Mouse (Mus musculus) embryonic stem cell, embryonic (primary cell): ENCODE measurements at regions not wholly inside any gene's neighbourhood (a gene's known extent, or its start where the extent isn't known, plus 50 kb on each side); places are given as distances from the start of the nearest gene placed in this dataset.

ENCODE experiments used
- CTCF ChIA-PET, 4 experiments: fragments of 300-600 bp in 2 of 4; fragments of 350-600 bp in 2 of 4; sonication (Branson Sonifier 250); formaldehyde crosslinking; loops; one replicate each; lab custom pipeline; 2022; ENCODE audit warnings: inconsistent platforms in 2 of 4; lab: Charles Lee
- POLR2A ChIA-PET, 4 experiments: fragments of 300-600 bp in 2 of 4; fragments of 350-600 bp in 2 of 4; sonication (Branson Sonifier 250); formaldehyde crosslinking; loops; one replicate each; lab custom pipeline; 2022; ENCODE audit warnings: antibody characterized with exemption in 4 of 4, inconsistent platforms in 1 of 4; lab: Charles Lee

- ChIA-PET POLR2A (interaction anchor here in 2 of 4 experiments (0.6 to 0.9 kb wide), 3 partner anchors 11 to 727 kb away, joined by 3 to 4 read pairs (median 3); partner anchors contain the start of gene Sh3bp4 (in 1 of the 2)), CTCF (interaction anchor here (0.5 to 3.2 kb wide), 14 partner anchors 11 to 502 kb away, joined by 3 to 23 read pairs (median 4); no protein-coding TSS in a partner anchor)
Observed at GRCm38 (mm10) chr1:89207306-89207705, 137.1 kb downstream of the Sh3bp4 start.

- POLR2A ChIA-PET: interaction anchor here in 1 of 4 experiments (0.6 kb wide), 1 partner anchor 764 kb away, joined by 4 read pairs; no protein-coding TSS in a partner anchor
- CTCF ChIA-PET: no interaction called here
Observed at GRCm38 (mm10) chr1:89211116-89211515, 140.9 kb downstream of the Sh3bp4 start.

DNA sequence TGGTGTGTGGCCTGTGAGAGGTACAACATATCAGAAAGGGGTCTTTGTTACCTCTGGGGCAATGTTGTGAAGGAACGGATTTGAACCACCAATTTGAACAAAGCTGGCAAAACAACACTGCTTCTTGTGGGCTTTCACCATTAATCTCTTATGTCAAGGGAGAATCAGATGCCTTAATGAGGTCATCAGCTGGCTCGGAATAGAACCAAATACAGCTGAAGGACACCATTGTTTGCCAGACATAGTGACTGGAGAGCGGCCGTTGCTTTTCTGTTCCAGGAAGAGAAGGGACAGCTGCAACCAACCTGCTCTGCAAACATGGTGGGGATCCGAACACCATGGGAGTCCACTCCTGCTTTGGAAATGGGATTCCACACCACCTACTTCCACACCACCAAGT lies 158.2 kb downstream of the Sh3bp4 start:
- POLR2A ChIA-PET: no interaction called here

GRCm38 (mm10) chr1:89231756-89232155 lies 161.5 kb downstream of the Sh3bp4 start:
- POLR2A ChIA-PET: no interaction called here
- CTCF ChIA-PET: no interaction called here

More for the DNA sequence above, 158.2 kb downstream of the Sh3bp4 start:
- CTCF ChIA-PET: interaction anchor here in 1 of 4 experiments (1.2 kb wide), 1 partner anchor 37 kb away, joined by 4 read pairs; no protein-coding TSS in a partner anchor

- POLR2A ChIA-PET: no interaction called here
Observed at GRCm38 (mm10) chr1:89232391-89232790, 162.2 kb downstream of the Sh3bp4 start.

GRCm38 (mm10) chr1:89234895-89235294 lies 164.7 kb downstream of the Sh3bp4 start:
- ChIA-PET CTCF (interaction anchor here in 1 of 4 experiments (1.0 kb wide), 1 partner anchor 12 kb away, joined by 3 read pairs; no protein-coding TSS in a partner anchor), POLR2A (no interaction called here)

More at GRCm38 (mm10) chr1:89232391-89232790, 162.2 kb downstream of the Sh3bp4 start:
- CTCF ChIA-PET: interaction anchor here in 1 of 4 experiments (0.5 kb wide), 1 partner anchor 108 kb away, joined by 5 read pairs; no protein-coding TSS in a partner anchor

- CTCF ChIA-PET: interaction anchor here in 3 of 4 experiments (0.7 to 1.0 kb wide), 5 partner anchors 12 to 701 kb away, joined by 3 to 4 read pairs (median 3); no protein-coding TSS in a partner anchor
- POLR2A ChIA-PET: interaction anchor here in 1 of 4 experiments (0.6 kb wide), 1 partner anchor 972 kb away, joined by 4 read pairs; no protein-coding TSS in a partner anchor
Observed at GRCm38 (mm10) chr1:89235296-89235695, 165.1 kb downstream of the Sh3bp4 start.

GRCm38 (mm10) chr1:89237696-89238095 lies 167.5 kb downstream of the Sh3bp4 start:
- ChIA-PET POLR2A (interaction anchor here in 1 of 4 experiments (1.6 kb wide), 1 partner anchor 50 kb away, joined by 6 read pairs; no protein-coding TSS in a partner anchor), CTCF (no interaction called here)

DNA sequence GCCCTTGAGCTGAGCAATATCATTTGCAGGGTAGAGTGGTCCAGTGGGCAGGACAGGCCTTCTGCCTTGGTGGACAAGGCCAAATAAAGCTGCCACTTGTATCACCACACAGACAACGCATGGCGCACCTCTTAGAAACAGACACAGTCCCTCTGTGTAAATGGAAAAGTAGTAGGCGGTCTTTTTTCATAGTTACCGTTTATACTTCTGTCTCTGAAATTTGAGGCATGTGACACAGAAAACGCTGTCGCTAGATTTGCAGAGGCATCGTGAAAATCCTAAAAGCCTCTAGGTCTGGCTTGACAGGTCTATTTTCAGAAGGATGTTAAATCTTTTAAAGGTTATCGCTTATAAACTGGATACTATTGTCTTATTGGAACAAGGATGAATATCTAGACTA lies 174.4 kb downstream of the Sh3bp4 start:
- CTCF ChIA-PET: no interaction called here

DNA sequence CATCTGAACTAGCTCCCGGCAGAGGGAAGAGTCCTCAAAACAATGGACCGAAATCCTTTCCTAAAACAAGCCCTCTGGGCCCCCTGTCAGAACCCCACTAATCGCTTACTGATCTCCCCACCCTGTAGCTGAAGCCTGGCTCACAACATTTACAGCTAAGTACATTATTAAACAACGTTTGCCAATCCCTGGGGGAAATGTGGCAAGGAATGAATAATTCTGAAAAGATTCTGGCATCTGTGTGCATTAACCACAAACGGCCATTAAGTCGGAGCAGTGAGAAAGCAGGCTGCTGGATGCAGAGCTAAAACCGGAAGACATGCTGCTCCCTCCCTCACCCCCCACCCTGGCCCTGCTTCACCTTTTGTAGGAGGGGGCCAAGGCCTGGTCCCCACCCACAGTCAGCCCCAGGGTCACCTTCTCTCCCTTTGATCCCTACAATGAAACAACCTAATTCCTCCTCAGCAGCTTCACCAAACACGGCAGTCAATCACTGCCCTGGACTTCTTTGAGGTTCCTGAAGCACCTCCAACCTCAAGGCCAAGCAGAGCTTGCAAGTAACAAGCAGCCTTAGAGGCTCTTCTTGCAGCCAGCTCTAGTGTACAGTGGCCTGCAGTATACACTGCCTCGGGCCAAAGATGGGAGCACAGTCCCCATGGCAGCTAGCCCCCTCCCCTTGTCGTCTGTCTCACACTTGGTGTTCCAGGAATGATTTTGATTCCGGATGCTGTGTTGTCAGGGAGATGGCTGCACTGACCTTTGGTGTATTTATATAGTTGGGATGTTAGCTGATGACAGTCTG lies 175.2 kb downstream of the Sh3bp4 start:
- CTCF ChIA-PET: interaction anchor here in 1 of 4 experiments (1.0 kb wide), 1 partner anchor 54 kb away, joined by 3 read pairs; no protein-coding TSS in a partner anchor
- POLR2A ChIA-PET: no interaction called here

More for the DNA sequence above, 174.4 kb downstream of the Sh3bp4 start:
- POLR2A ChIA-PET: no interaction called here

- CTCF ChIA-PET: interaction anchor here in 2 of 4 experiments (0.5 kb wide), 2 partner anchors 349 to 962 kb away, joined by 3 read pairs; no protein-coding TSS in a partner anchor
- POLR2A ChIA-PET: no interaction called here
Observed at GRCm38 (mm10) chr1:89251753-89252152, 181.5 kb downstream of the Sh3bp4 start.

DNA sequence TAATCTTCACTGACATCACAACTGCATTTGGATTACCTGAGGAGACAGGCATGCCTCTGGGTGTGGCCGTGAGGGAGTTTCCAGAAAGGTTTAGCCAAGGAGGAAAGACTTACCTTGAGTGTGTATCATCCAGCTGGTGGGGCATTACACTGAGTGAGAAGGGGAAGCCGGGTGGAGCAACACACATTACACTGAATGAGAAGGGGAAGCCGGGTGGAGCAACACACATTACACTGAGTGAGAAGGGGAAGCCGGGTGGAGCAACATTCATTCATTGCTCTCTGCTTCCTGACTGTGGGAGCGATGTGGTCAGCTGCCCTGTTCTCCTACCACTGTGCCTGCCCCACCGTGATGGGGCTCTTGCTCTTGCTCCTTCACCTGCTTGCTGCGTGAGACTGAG lies 182.3 kb downstream of the Sh3bp4 start:
- ChIA-PET POLR2A (no interaction called here), CTCF (interaction anchor here in 1 of 4 experiments (0.5 kb wide), 1 partner anchor 348 kb away, joined by 3 read pairs; no protein-coding TSS in a partner anchor)

- ChIA-PET POLR2A (no interaction called here), CTCF (interaction anchor here in 1 of 4 experiments (0.6 kb wide), 1 partner anchor 970 kb away, joined by 3 read pairs; no protein-coding TSS in a partner anchor)
Observed at GRCm38 (mm10) chr1:89257945-89258344, 187.7 kb downstream of the Sh3bp4 start.

DNA sequence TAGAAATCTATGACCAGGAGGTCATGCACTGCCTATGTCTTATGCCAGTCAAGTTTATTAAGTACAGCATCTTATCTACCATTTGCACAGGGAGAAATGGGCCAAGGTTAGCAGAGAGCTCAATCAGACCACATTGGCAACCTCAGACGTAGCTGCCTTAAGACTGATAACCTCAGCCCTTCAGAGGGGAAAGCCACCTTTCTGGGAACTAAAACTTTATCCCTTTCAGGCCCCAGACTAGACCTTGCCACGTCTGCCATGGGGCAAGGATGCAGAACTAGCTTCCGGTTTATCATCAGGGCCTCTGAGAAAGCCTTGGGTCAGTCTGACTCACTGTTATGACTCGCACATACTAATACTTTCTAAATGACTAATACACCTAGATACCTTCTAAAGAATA lies 188.8 kb upstream of the Agap1 start:
- ChIA-PET CTCF (no interaction called here), POLR2A (no interaction called here)

DNA sequence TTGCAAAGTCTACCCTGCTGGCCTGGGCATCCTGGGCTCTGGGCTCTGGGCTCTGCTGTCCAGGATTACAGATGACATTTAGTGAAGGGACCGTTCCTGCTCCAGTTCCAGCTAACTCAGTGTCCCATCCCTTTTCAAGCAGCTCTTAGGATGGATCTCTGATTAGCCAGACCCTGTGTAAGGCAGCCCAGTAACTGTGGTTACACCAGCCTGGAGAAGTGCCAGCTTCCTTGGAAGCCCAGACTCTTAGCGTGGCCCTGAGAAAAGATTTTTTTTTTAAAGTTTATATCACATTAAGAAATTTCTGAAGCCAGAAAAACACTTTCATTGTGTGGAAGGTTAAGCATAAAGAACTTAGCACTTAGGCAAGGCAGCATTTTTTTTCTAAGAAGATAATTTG lies 185.8 kb upstream of the Agap1 start:
- ChIA-PET POLR2A (no interaction called here), CTCF (no interaction called here)

- POLR2A ChIA-PET: no interaction called here
Observed at GRCm38 (mm10) chr1:89271743-89272142, 182.9 kb upstream of the Agap1 start.

DNA sequence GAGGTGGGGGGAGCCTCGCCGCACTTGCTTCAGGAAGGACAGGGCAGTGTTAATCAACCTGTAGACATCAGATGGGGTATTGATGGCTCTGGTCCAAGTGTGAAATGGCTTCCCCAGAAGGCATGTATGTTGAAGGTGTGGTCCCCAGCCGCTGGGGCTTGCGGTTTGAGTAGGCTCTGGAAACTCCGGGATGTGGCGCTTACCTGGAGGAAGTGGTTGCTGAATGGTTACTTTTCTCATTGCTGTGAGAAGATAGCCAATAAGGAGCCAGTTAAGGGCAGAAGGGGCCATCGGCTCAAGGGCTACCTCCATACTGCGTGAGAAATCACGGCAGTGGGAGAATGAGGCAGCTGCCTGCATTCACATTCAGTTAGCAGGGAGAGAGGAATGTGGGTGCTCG lies 181.6 kb upstream of the Agap1 start:
- ChIA-PET POLR2A (no interaction called here), CTCF (no interaction called here)

More at GRCm38 (mm10) chr1:89271743-89272142, 182.9 kb upstream of the Agap1 start:
- CTCF ChIA-PET: no interaction called here

GRCm38 (mm10) chr1:89273786-89274362 lies 180.7 kb upstream of the Agap1 start:
- CTCF ChIA-PET: no interaction called here
- POLR2A ChIA-PET: no interaction called here

GRCm38 (mm10) chr1:89279382-89279781 lies 175.2 kb upstream of the Agap1 start:
- ChIA-PET POLR2A (no interaction called here), CTCF (no interaction called here)
